Mouse (Mus musculus) lung, postnatal 0 days (tissue): Measurements from ENCODE around the gene Rab4b.

Source experiments
- CTCF ChIP-seq: IDR thresholded peaks from 2 replicates; pipeline ENCODE4 v1.5.1; 2016; ENCODE audit warnings: antibody characterized with exemption, mild to moderate bottlenecking
- EP300 ChIP-seq: IDR thresholded peaks from 2 replicates; pipeline ENCODE4 v1.6.1; 2016; ENCODE audit warnings: antibody characterized with exemption, mild to moderate bottlenecking, control low read depth

DNA sequence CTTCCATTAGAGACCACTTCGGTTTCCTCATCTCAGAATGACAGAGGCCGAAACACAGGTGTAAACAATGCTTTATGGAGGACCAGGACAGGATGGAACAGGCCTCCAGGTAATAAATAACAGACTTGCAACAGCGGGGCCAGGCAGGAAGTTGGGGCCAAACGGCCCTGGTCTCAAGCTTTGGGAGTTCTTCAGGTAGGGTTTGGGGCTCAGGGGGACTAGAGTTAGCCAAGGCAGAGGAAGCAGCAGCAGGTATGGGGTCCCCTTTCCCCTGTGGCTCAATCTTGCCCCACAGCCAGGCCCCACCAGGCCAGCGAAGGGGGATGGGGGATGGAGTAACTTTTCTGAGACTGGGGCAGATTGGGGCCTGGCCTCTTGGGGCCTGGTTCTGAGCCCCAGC lies 10.3 kb downstream of the Rab4b start:
- TF ChIP-seq CTCF: no peak
- TF ChIP-seq EP300: no peak
